Mouse (Mus musculus): ENCODE measurements at regions not wholly inside any gene's neighbourhood (a gene's known extent, or its start where the extent isn't known, plus 50 kb on each side); places are given as distances from the start of the nearest gene placed in this dataset.

GRCm38 (mm10) chr5:47557152-47557800 is 425.7 kb upstream of the Slit2 start:
- TF ChIP-seq POLR2A (IDR thresholded peaks at IDR 0.05; ENCODE audit: borderline replicate concordance, low read depth, low read length) = no peak
- no peak for TF ChIP-seq CTCF (IDR thresholded peaks at IDR 0.05; ENCODE audit: low read depth, low read length)

Measured in bone marrow macrophage, adult 2 months (primary cell).